Mouse (Mus musculus): ENCODE results near the gene Exoc3l4.

Gene Exoc3l4

GRCm38 (mm10) chr12:111416921-111417779 lies at the start of gene Exoc3l4:
Exoc3l4 (plus strand) TSS chr12:111417017.
- DNase-seq = no peak

GRCm38 (mm10) chr12:111367065-111367464 lies 49.8 kb upstream of the Exoc3l4 start:
- DNase-seq = no peak

GRCm38 (mm10) chr12:111370249-111370648 lies 46.6 kb upstream of the Exoc3l4 start:
- no peak for DNase-seq

- DNase-seq = no peak
Observed at GRCm38 (mm10) chr12:111371905-111372304, 44.9 kb upstream of the Exoc3l4 start.

- no peak for DNase-seq
Observed at GRCm38 (mm10) chr12:111373411-111373810, 43.4 kb upstream of the Exoc3l4 start.

GRCm38 (mm10) chr12:111374727-111375126 lies 42.1 kb upstream of the Exoc3l4 start:
- DNase-seq = no peak

GRCm38 (mm10) chr12:111375559-111375958 lies 41.3 kb upstream of the Exoc3l4 start:
- DNase-seq = no peak

- no peak for DNase-seq
Observed at GRCm38 (mm10) chr12:111376053-111376452, 40.8 kb upstream of the Exoc3l4 start.

GRCm38 (mm10) chr12:111376826-111377331 lies 39.9 kb upstream of the Exoc3l4 start:
- DNase-seq = no peak

GRCm38 (mm10) chr12:111377376-111377973 lies 39.3 kb upstream of the Exoc3l4 start, which contains the start of gene Cdc42bpb:
Cdc42bpb (minus strand) TSS chr12:111377718.
- peak; percentile 17 to 18 for DNase-seq

GRCm38 (mm10) chr12:111377986-111378490 lies 38.8 kb upstream of the Exoc3l4 start:
- no peak for DNase-seq

GRCm38 (mm10) chr12:111378812-111379211 lies 38.0 kb upstream of the Exoc3l4 start:
- no peak for DNase-seq

- no peak for DNase-seq
Observed at GRCm38 (mm10) chr12:111385883-111386641, 30.8 kb upstream of the Exoc3l4 start.

- no peak for DNase-seq
Observed at GRCm38 (mm10) chr12:111386642-111387120, 30.1 kb upstream of the Exoc3l4 start.

- no peak for DNase-seq
Observed at GRCm38 (mm10) chr12:111387146-111387545, 29.7 kb upstream of the Exoc3l4 start.

- DNase-seq = no peak
Observed at GRCm38 (mm10) chr12:111394008-111394407, 22.8 kb upstream of the Exoc3l4 start.

- no peak for DNase-seq
Observed at GRCm38 (mm10) chr12:111396997-111397396, 19.8 kb upstream of the Exoc3l4 start.

GRCm38 (mm10) chr12:111401454-111402184 lies 15.2 kb upstream of the Exoc3l4 start:
- DNase-seq = no peak

- no peak for DNase-seq
Observed at GRCm38 (mm10) chr12:111404880-111405279, 11.9 kb upstream of the Exoc3l4 start.

- DNase-seq = no peak
Observed at GRCm38 (mm10) chr12:111406622-111407021, 10.2 kb upstream of the Exoc3l4 start, which contains the start of gene Lbhd2. Lbhd2 (plus strand) TSS chr12:111406809.

GRCm38 (mm10) chr12:111409583-111409982 lies 7.2 kb upstream of the Exoc3l4 start:
- DNase-seq = no peak

Measured in thymus, adult 18-20 months (tissue).